Mouse (Mus musculus) lung, embryonic 15.5 days (tissue): ENCODE results near the gene Dgkd. TPM values are rescaled to one million over a fixed set of nuclear protein-coding genes. Genes with fewer than 3 reads are reported as not detected.
A peak's percentile ranks its signal among the peaks of the same experiment; 100 is the strongest.

ENCODE experiments used
- ATAC-seq: fragments of 200-750 bp; cut with Nextera tagmentation; 2 replicates; pipeline ENCODE4 v1.8.0; 2017; ENCODE audit warnings: moderate number of reproducible peaks, borderline replicate concordance; ENCODE audit not compliant: low FRiP score, low TSS enrichment; ENCODE audit errors: extremely low read depth
- H3K27ac ChIP-seq: fragments of 300-500 bp; sonication (generic); 2 replicates; pipeline ENCODE4 v1.5.1; 2015; ENCODE audit warnings: moderate library complexity, mild to moderate bottlenecking, inconsistent platforms
- H3K27me3 ChIP-seq: fragments of 300-500 bp; sonication (generic); 2 replicates; pipeline ENCODE4 v1.6.1; 2015; ENCODE audit warnings: inconsistent platforms
- H3K36me3 ChIP-seq: fragments of 300-500 bp; sonication (generic); 2 replicates; pipeline ENCODE4 v1.6.1; 2015; ENCODE audit warnings: inconsistent platforms
- H3K4me1 ChIP-seq: fragments of 300-500 bp; sonication (generic); 2 replicates; pipeline ENCODE4 v1.6.1; 2015; ENCODE audit warnings: inconsistent platforms
- H3K4me2 ChIP-seq: fragments of 300-500 bp; sonication (generic); 2 replicates; pipeline ENCODE4 v1.6.1; 2015; ENCODE audit warnings: inconsistent platforms, mild to moderate bottlenecking, moderate library complexity
- H3K4me3 ChIP-seq: fragments of 300-500 bp; sonication (generic); 2 replicates; pipeline ENCODE4 v1.5.1; 2015; ENCODE audit warnings: mild to moderate bottlenecking, inconsistent platforms
- H3K9ac ChIP-seq: fragments of 300-500 bp; sonication (generic); 2 replicates; pipeline ENCODE4 v1.6.1; 2015; ENCODE audit warnings: inconsistent platforms
- H3K9me3 ChIP-seq: fragments of 300-500 bp; sonication (generic); 2 replicates; pipeline ENCODE4 v1.6.1; 2016; ENCODE audit warnings: inconsistent platforms
- WGBS: fragments of 180-500 bp; shearing (Covaris S2); methylation state at CpG from one replicate; pipeline ENCODE4 v1.1.7; 2015; 5-methylcytosine and 5-hydroxymethylcytosine counted together
- polyA plus RNA-seq: library from polyadenylated mRNA; unstranded; fragments of >200 nt; fragmentation: Nextera tagmentation; extraction: Ambion mirVana; gene quantifications from 2 replicates; pipeline ENCODE4 v1.2.1, GENCODE M21; 2015

Dgkd gene
- polyA plus RNA-seq, 1 experiment from 2014 or later, result 33.5 TPM

DNA sequence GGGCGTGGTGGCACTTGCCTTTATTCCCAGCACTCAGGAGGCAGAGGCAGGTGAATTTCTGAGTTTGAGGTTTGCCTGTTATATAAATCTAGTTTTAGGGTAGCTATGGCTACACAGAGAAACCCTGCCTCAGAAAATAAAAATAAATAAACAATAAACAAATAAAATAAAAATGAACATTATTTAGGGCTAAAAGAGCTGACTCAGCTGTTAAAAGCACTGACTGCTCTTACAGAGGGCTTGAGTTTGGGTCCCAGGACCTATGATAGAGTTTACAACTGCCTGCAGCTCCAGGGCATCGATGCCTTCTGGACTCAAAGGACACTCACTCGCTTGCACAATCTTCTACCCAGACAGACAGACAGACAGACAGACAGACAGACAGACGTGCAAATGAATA is 40.3 kb downstream of the Dgkd start:
- H3K36me3 ChIP-seq, result no peaks in the 10 kb centered on the region
- no peak overlapping the region for H3K27ac ChIP-seq
- no peak for ATAC-seq
- peaks cover 17% of the 10 kb centered on the region for H3K4me1 ChIP-seq
- no peaks in the 10 kb centered on the region for H3K27me3 ChIP-seq
- WGBS, result 90% methylated on average over 4 of the region's 4 CpGs
- H3K9me3 ChIP-seq, result no peaks in the 10 kb centered on the region
- H3K9ac ChIP-seq, result no peak overlapping the region
- no peak overlapping the region for H3K4me2 ChIP-seq
- H3K4me3 ChIP-seq, result no peak overlapping the region

DNA sequence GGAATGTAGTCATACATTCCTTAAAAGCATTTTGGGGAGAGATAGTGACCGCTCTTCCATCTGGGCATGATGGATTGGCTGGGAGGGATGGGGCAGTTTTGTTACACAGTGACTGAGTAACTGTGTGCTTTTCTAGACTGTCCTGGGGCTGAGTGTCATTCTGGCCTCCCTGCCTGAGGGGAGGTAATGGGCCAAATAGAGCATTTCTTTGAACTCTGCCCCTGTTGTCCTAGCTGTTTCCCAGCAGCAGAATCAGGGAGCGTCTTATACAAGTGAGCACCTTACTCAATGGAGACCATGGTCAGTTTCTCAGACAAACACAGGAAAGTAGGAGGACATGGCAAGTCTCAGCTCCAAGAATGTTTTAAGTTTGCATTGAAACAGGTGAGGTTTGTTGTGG is 43.8 kb downstream of the Dgkd start:
- ATAC-seq, result no peak
- Histone ChIP-seq H3K27me3 (no peaks in the 10 kb centered on the region), H3K27ac (no peak overlapping the region), H3K36me3 (no peaks in the 10 kb centered on the region), H3K9ac (no peak overlapping the region), H3K4me3 (no peak overlapping the region), H3K4me1 (peaks cover 4% of the 10 kb centered on the region; the same call in 1 of the 2 replicates), H3K9me3 (no peaks in the 10 kb centered on the region), H3K4me2 (no peak overlapping the region)
- 85% methylated on average over 2 of the region's 2 CpGs for WGBS

DNA sequence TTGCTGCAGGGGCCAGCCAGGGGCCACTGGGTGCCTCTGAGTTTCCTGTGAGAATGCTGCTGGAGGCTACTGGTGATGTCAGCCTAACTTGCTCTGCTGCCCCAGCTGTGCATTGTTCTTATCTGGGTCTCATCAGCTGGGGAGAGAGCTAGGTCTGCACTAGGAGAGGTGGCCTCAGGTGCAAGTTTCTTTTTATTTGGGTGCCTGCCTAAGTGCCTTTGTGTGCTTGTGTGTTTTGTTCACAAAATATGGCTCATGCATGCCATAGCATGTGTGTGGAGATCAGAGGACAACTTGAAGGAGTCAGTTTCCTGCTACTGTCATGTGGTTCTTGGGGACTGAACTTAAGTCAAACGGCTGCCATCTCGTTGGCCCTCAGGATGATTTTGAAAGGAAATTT is 46.6 kb downstream of the Dgkd start:
- Histone ChIP-seq H3K27ac (no peak overlapping the region), H3K4me1 (peaks cover 4% of the 10 kb centered on the region; the same call in 1 of the 2 replicates), H3K4me3 (no peak overlapping the region), H3K9me3 (no peaks in the 10 kb centered on the region), H3K27me3 (no peaks in the 10 kb centered on the region), H3K36me3 (no peaks in the 10 kb centered on the region), H3K9ac (no peak overlapping the region), H3K4me2 (no peak overlapping the region)
- ATAC-seq, result no peak
- 61% methylated on average over 2 of the region's 2 CpGs for WGBS

- Histone ChIP-seq H3K27me3 (no peaks in the 10 kb centered on the region), H3K9ac (no peak overlapping the region), H3K4me3 (no peak overlapping the region), H3K4me1 (peaks cover 4% of the 10 kb centered on the region; the same call in 1 of the 2 replicates), H3K9me3 (no peaks in the 10 kb centered on the region), H3K27ac (0 out of 2 replicates have a peak overlapping the region, but pooled peaks have one; percentile 33), H3K4me2 (no peak overlapping the region), H3K36me3 (no peaks in the 10 kb centered on the region)
- ATAC-seq, result 0 out of 2 replicates have a peak, but pooled peaks have one; percentile 14
- 82% methylated on average over 6 of the region's 6 CpGs for WGBS
Measured at GRCm38 (mm10) chr1:87900979-87901378, 47.9 kb downstream of the Dgkd start.

DNA sequence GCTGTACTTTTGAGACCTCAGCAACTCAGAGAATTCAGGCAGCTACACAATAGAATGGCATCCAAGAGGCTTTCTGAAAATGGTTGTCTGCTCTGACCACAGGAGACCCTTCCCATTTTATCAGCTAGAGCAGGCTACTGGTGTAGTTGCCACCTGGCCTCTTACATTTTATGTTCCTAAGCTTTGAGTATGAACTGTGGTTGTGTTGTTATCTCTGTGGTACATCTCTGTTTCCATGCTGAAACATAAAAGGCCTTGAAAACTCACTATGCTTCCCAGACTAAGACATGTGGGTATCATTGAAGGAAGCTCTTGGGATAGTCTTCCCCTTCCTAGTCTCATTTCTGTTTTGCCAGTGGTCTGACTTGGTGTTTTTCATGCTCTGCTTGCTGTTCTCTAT is 49.1 kb downstream of the Dgkd start:
- H3K4me2 ChIP-seq, result no peak overlapping the region
- H3K36me3 ChIP-seq, result no peaks in the 10 kb centered on the region
- no peaks in the 10 kb centered on the region for H3K9me3 ChIP-seq
- H3K27me3 ChIP-seq, result no peaks in the 10 kb centered on the region
- no peak for ATAC-seq
- no peak overlapping the region for H3K27ac ChIP-seq
- H3K4me1 ChIP-seq, result peaks cover 4% of the 10 kb centered on the region; the same call in 1 of the 2 replicates
- no peak overlapping the region for H3K4me3 ChIP-seq
- H3K9ac ChIP-seq, result no peak overlapping the region

DNA sequence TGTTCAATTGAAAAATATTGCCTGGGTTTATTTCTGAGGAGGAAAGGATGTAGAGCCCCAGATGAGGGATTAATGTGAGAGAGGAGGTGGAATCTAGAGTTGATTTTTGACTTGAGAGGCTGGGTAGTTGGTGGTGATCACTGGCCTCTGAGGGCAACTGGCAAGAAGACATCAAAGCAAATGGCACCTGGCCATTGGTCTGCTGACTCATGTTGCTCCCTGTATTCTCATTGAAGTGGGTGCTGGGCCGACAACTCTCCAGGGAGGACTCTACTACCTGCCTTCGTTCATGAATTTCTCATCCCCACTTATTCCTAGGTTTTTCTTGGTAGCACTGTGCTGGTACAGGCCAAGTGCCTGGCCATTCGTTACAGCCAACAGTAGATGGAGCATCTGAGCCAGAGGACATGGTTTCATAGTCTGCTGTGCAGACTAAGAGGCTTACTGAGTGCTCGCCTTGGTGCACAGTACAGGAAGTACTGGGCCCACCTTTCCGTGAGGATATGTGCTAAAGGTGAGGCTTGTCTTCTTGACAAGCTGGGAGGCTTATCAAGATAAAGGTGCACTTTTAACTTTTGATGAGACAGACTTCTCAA is 53.4 kb downstream of the Dgkd start:
- Histone ChIP-seq H3K9ac (no peak overlapping the region), H3K27ac (no peak overlapping the region), H3K9me3 (no peaks in the 10 kb centered on the region), H3K36me3 (no peaks in the 10 kb centered on the region), H3K4me3 (no peak overlapping the region), H3K4me1 (no peaks in the 10 kb centered on the region), H3K4me2 (no peak overlapping the region), H3K27me3 (no peaks in the 10 kb centered on the region)
- 73% methylated on average over 5 of the region's 5 CpGs for WGBS
- peak; percentile 19; the same call in 1 of the 2 replicates for ATAC-seq

GRCm38 (mm10) chr1:87908006-87908405 is 54.9 kb downstream of the Dgkd start:
- H3K9ac ChIP-seq, result no peak overlapping the region
- no peak overlapping the region for H3K4me3 ChIP-seq
- no peaks in the 10 kb centered on the region for H3K4me1 ChIP-seq
- no peaks in the 10 kb centered on the region for H3K9me3 ChIP-seq
- ATAC-seq, result no peak
- WGBS, result 93% methylated on average over 2 of the region's 2 CpGs
- no peak overlapping the region for H3K4me2 ChIP-seq
- no peaks in the 10 kb centered on the region for H3K36me3 ChIP-seq
- H3K27ac ChIP-seq, result no peak overlapping the region
- no peaks in the 10 kb centered on the region for H3K27me3 ChIP-seq

DNA sequence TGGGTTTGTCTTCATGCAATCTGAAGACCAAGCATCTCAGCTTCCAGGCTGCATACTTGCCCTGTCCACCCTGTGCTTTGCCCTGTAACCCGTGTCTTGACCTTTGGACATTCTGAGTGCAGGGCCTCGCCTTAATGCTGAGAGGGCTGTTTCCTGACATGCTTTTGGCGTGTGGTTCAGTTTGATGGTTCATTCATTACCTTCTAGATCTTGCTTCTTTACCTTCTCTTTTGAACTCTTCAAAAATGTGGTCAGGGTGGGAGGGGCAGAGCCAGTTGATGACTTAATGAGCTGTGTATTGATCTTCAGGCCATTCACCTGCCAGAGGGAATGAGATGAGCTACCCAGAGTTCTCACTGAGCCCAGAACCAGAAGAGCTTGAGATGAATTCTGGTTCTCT is 55.6 kb downstream of the Dgkd start:
- Histone ChIP-seq H3K27me3 (no peaks in the 10 kb centered on the region), H3K4me3 (no peak overlapping the region), H3K27ac (no peak overlapping the region), H3K9ac (no peak overlapping the region), H3K4me1 (0 out of 2 replicates have a peak, but pooled peaks cover 3% of the 10 kb centered on the region), H3K36me3 (no peaks in the 10 kb centered on the region), H3K4me2 (no peak overlapping the region), H3K9me3 (no peaks in the 10 kb centered on the region)
- WGBS, result 69% methylated on average over 3 of the region's 3 CpGs
- ATAC-seq, result no peak

DNA sequence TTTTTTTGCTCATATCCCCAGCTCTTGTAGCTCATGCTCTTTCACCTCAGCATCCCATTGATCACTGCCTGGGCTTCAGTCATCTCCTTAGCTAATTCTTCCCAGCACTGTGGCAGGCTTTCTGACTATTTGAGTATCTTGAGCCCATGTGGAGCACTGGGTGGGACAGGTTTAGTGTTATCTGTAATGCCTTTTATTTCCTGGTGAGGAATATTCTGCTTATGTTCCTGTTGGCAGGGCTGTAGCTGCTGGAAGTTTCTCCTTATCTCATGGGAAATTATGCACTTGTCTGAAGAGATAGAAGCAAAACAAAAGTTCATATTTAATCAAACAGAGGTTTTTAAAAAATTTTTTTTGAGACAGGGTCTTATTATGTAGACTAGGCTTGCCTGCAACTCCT is 56.5 kb downstream of the Dgkd start:
- no peak overlapping the region for H3K9ac ChIP-seq
- H3K4me3 ChIP-seq, result no peak overlapping the region
- 0 out of 2 replicates have a peak, but pooled peaks cover 3% of the 10 kb centered on the region for H3K4me1 ChIP-seq
- no peak overlapping the region for H3K4me2 ChIP-seq
- H3K9me3 ChIP-seq, result no peaks in the 10 kb centered on the region
- H3K27me3 ChIP-seq, result no peaks in the 10 kb centered on the region
- H3K27ac ChIP-seq, result no peak overlapping the region
- H3K36me3 ChIP-seq, result no peaks in the 10 kb centered on the region
- no peak for ATAC-seq

DNA sequence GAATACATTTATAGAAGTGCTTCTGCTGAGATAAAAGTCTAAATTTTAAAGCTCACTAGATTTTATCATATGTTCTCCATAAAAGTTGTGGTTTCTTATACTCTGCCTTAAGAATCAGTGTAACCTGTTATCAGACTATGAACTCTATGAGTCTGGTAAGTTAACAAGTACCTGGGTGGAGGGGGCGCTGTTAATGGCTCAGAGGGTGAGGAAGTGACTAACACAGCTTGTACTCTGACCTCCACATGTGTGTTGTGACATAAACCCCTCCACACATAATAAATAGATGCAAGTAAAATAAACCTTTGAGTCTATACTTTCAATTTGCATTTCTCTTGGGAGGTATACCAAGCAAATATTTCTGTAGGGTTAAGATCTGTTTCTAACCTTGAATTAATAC is 57.3 kb downstream of the Dgkd start:
- no peak for ATAC-seq
- Histone ChIP-seq H3K4me3 (no peak overlapping the region), H3K27me3 (no peaks in the 10 kb centered on the region), H3K9ac (no peak overlapping the region), H3K4me1 (0 out of 2 replicates have a peak, but pooled peaks cover 3% of the 10 kb centered on the region), H3K36me3 (no peaks in the 10 kb centered on the region), H3K9me3 (no peaks in the 10 kb centered on the region), H3K27ac (no peak overlapping the region), H3K4me2 (no peak overlapping the region)
- 78% methylated on average over 1 of the region's 1 CpGs for WGBS

- no peak overlapping the region for H3K4me3 ChIP-seq
- peaks cover 10% of the 10 kb centered on the region for H3K36me3 ChIP-seq
- no peak overlapping the region for H3K9ac ChIP-seq
- 0 out of 2 replicates have a peak, but pooled peaks cover 3% of the 10 kb centered on the region for H3K4me1 ChIP-seq
- no peak overlapping the region for H3K27ac ChIP-seq
- no peaks in the 10 kb centered on the region for H3K9me3 ChIP-seq
- no peak overlapping the region for H3K4me2 ChIP-seq
- ATAC-seq, result no peak
- no peaks in the 10 kb centered on the region for H3K27me3 ChIP-seq
Measured at GRCm38 (mm10) chr1:87913356-87913755, 60.3 kb downstream of the Dgkd start.

DNA sequence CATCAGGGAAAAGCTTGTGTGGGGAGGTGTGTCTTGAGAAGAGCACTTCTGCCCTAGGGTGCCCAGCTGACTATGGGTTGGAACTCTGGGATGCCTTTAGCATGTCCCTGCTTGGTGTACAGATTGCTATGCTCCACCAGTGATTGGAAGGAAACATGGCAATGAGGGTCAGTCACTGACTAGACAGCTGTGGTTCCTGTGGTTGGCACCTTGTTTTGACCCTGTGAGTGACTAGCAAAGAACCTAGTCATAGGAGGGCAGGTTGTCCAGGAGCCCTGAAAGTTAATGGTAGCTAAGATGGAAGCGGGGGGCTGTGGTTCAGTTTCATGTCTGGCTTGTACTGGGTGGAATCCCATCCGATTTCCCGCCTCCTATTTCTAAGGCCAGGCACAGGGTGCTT is 64.3 kb downstream of the Dgkd start:
- Histone ChIP-seq H3K4me2 (no peak overlapping the region), H3K27ac (no peak overlapping the region), H3K9ac (no peak overlapping the region), H3K9me3 (no peaks in the 10 kb centered on the region), H3K27me3 (no peaks in the 10 kb centered on the region), H3K4me3 (no peak overlapping the region), H3K36me3 (peaks cover 35% of the 10 kb centered on the region), H3K4me1 (0 out of 2 replicates have a peak, but pooled peaks cover 3% of the 10 kb centered on the region)
- ATAC-seq, result no peak
- WGBS, result 91% methylated on average over 3 of the region's 3 CpGs

DNA sequence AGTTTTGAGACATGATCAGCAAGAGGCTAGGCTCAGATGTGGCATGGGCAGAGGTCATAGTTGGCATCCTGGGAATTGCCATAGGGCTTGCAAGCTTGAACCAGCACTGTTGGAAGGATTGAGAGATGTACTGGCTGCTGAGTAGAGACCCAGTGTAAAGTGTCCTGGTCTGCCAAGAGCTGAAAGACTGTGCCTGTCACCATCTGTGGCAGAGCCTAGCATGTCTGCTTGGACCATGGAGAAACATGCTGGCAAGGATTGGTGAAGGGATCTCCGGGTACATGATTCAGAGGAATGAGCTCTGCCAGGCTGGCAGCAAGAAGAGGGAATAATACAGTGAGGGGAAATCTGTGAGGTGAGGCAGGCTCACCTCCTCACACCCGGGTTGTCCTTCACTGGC is 65.0 kb downstream of the Dgkd start:
- Histone ChIP-seq H3K4me1 (0 out of 2 replicates have a peak, but pooled peaks cover 3% of the 10 kb centered on the region), H3K36me3 (peaks cover 35% of the 10 kb centered on the region), H3K4me2 (no peak overlapping the region), H3K27ac (no peak overlapping the region), H3K27me3 (no peaks in the 10 kb centered on the region), H3K9ac (no peak overlapping the region), H3K9me3 (no peaks in the 10 kb centered on the region), H3K4me3 (no peak overlapping the region)
- no peak for ATAC-seq
- WGBS, result 84% methylated on average over 2 of the region's 2 CpGs
